Mouse (Mus musculus): ENCODE measurements at regions not wholly inside any gene's neighbourhood (a gene's known extent, or its start where the extent isn't known, plus 50 kb on each side); places are given as distances from the start of the nearest gene placed in this dataset.

GRCm38 (mm10) chr2:48445898-48446604 is 367.9 kb upstream of the Acvr2a start:
- TF ChIP-seq CTCF (IDR thresholded peaks at IDR 0.05; ENCODE audit: low read depth, low read length) (no peak), POLR2AphosphoS5 (IDR thresholded peaks at IDR 0.05; ENCODE audit: insufficient replicate concordance, low read depth, low read length) (no peak), GATA1 (IDR thresholded peaks at IDR 0.05; ENCODE audit: borderline replicate concordance, low read length) (no peak), TAL1 (conservative IDR thresholded peaks at IDR 0.05; ENCODE audit: low read depth, low read length) (no peak), GATA2 (IDR thresholded peaks at IDR 0.05; ENCODE audit: borderline replicate concordance, low read depth, low read length) (no peak)
- no peak for DNase-seq (ENCODE audit: low spot score)
- Histone ChIP-seq H3K4me3 (ENCODE audit: low read depth, low read length) (no peak overlapping the region), H3K9me3 (replicated peaks) (no peaks in the 10 kb centered on the region), H3K4me1 (ENCODE audit: insufficient read depth, low read depth, low read length) (no peaks in the 10 kb centered on the region), H3K36me3 (replicated peaks) (no peaks in the 10 kb centered on the region), H3K27me3 (ENCODE audit: insufficient read depth, low read length) (no peaks in the 10 kb centered on the region)
- ATAC-seq (ENCODE audit: extremely low read depth, insufficient number of reproducible peaks, low FRiP score, poor library complexity, severe bottlenecking) = no peak

GRCm38 (mm10) chr2:48446617-48447016 is 367.3 kb upstream of the Acvr2a start:
- Histone ChIP-seq H3K9me3 (replicated peaks) (no peaks in the 10 kb centered on the region), H3K4me1 (ENCODE audit: insufficient read depth, low read depth, low read length) (no peaks in the 10 kb centered on the region), H3K27me3 (ENCODE audit: insufficient read depth, low read length) (no peaks in the 10 kb centered on the region), H3K36me3 (replicated peaks) (no peaks in the 10 kb centered on the region), H3K4me3 (ENCODE audit: low read depth, low read length) (no peak overlapping the region)
- no peak for TF ChIP-seq CTCF (IDR thresholded peaks at IDR 0.05; ENCODE audit: low read depth, low read length)
- TF ChIP-seq TAL1 (conservative IDR thresholded peaks at IDR 0.05; ENCODE audit: low read depth, low read length) = no peak
- TF ChIP-seq GATA1 (IDR thresholded peaks at IDR 0.05; ENCODE audit: borderline replicate concordance, low read length) = no peak
- no peak for TF ChIP-seq GATA2 (IDR thresholded peaks at IDR 0.05; ENCODE audit: borderline replicate concordance, low read depth, low read length)
- no peak for TF ChIP-seq POLR2AphosphoS5 (IDR thresholded peaks at IDR 0.05; ENCODE audit: insufficient replicate concordance, low read depth, low read length)
- no peak for DNase-seq (ENCODE audit: low spot score)
- no peak for ATAC-seq (ENCODE audit: extremely low read depth, insufficient number of reproducible peaks, low FRiP score, poor library complexity, severe bottlenecking)

GRCm38 (mm10) chr2:48449165-48449842 is 364.6 kb upstream of the Acvr2a start:
- H3K4me1 ChIP-seq (ENCODE audit: insufficient read depth, low read depth, low read length) = no peaks in the 10 kb centered on the region
- H3K36me3 ChIP-seq (replicated peaks) = no peaks in the 10 kb centered on the region
- H3K27me3 ChIP-seq (ENCODE audit: insufficient read depth, low read length) = no peaks in the 10 kb centered on the region
- H3K9me3 ChIP-seq (replicated peaks) = no peaks in the 10 kb centered on the region
- H3K4me3 ChIP-seq (ENCODE audit: low read depth, low read length) = no peak overlapping the region
- no peak for TF ChIP-seq CTCF (IDR thresholded peaks at IDR 0.05; ENCODE audit: low read depth, low read length)
- TF ChIP-seq GATA1 (IDR thresholded peaks at IDR 0.05; ENCODE audit: borderline replicate concordance, low read length) = no peak
- TF ChIP-seq GATA2 (IDR thresholded peaks at IDR 0.05; ENCODE audit: borderline replicate concordance, low read depth, low read length) = no peak
- no peak for TF ChIP-seq TAL1 (conservative IDR thresholded peaks at IDR 0.05; ENCODE audit: low read depth, low read length)
- no peak for TF ChIP-seq POLR2AphosphoS5 (IDR thresholded peaks at IDR 0.05; ENCODE audit: insufficient replicate concordance, low read depth, low read length)
- DNase-seq (ENCODE audit: low spot score) = no peak
- no peak for ATAC-seq (ENCODE audit: extremely low read depth, insufficient number of reproducible peaks, low FRiP score, poor library complexity, severe bottlenecking)

GRCm38 (mm10) chr2:48456072-48457040 is 357.6 kb upstream of the Acvr2a start:
- Histone ChIP-seq H3K27me3 (ENCODE audit: insufficient read depth, low read length) (no peaks in the 10 kb centered on the region), H3K4me3 (ENCODE audit: low read depth, low read length) (no peak overlapping the region), H3K9me3 (replicated peaks) (no peaks in the 10 kb centered on the region), H3K36me3 (replicated peaks) (no peaks in the 10 kb centered on the region), H3K4me1 (ENCODE audit: insufficient read depth, low read depth, low read length) (no peaks in the 10 kb centered on the region)
- no peak for TF ChIP-seq GATA1 (IDR thresholded peaks at IDR 0.05; ENCODE audit: borderline replicate concordance, low read length)
- no peak for TF ChIP-seq GATA2 (IDR thresholded peaks at IDR 0.05; ENCODE audit: borderline replicate concordance, low read depth, low read length)
- TF ChIP-seq POLR2AphosphoS5 (IDR thresholded peaks at IDR 0.05; ENCODE audit: insufficient replicate concordance, low read depth, low read length) = no peak
- TF ChIP-seq TAL1 (conservative IDR thresholded peaks at IDR 0.05; ENCODE audit: low read depth, low read length) = no peak
- no peak for TF ChIP-seq CTCF (IDR thresholded peaks at IDR 0.05; ENCODE audit: low read depth, low read length)
- DNase-seq (ENCODE audit: low spot score) = no peak
- ATAC-seq (ENCODE audit: extremely low read depth, insufficient number of reproducible peaks, low FRiP score, poor library complexity, severe bottlenecking) = peak; percentile 69

GRCm38 (mm10) chr2:48457117-48457516 is 356.8 kb upstream of the Acvr2a start:
- Histone ChIP-seq H3K9me3 (replicated peaks) (no peaks in the 10 kb centered on the region), H3K4me3 (ENCODE audit: low read depth, low read length) (no peak overlapping the region), H3K4me1 (ENCODE audit: insufficient read depth, low read depth, low read length) (no peaks in the 10 kb centered on the region), H3K36me3 (replicated peaks) (no peaks in the 10 kb centered on the region), H3K27me3 (ENCODE audit: insufficient read depth, low read length) (no peaks in the 10 kb centered on the region)
- ATAC-seq (ENCODE audit: extremely low read depth, insufficient number of reproducible peaks, low FRiP score, poor library complexity, severe bottlenecking) (no peak), DNase-seq (ENCODE audit: low spot score) (no peak)
- TF ChIP-seq GATA1 (IDR thresholded peaks at IDR 0.05; ENCODE audit: borderline replicate concordance, low read length) (no peak), TAL1 (conservative IDR thresholded peaks at IDR 0.05; ENCODE audit: low read depth, low read length) (no peak), CTCF (IDR thresholded peaks at IDR 0.05; ENCODE audit: low read depth, low read length) (no peak), POLR2AphosphoS5 (IDR thresholded peaks at IDR 0.05; ENCODE audit: insufficient replicate concordance, low read depth, low read length) (no peak), GATA2 (IDR thresholded peaks at IDR 0.05; ENCODE audit: borderline replicate concordance, low read depth, low read length) (no peak)
